22 mouse cellular contexts compared by ENCODE assay signal in the genomic region with DNA sequence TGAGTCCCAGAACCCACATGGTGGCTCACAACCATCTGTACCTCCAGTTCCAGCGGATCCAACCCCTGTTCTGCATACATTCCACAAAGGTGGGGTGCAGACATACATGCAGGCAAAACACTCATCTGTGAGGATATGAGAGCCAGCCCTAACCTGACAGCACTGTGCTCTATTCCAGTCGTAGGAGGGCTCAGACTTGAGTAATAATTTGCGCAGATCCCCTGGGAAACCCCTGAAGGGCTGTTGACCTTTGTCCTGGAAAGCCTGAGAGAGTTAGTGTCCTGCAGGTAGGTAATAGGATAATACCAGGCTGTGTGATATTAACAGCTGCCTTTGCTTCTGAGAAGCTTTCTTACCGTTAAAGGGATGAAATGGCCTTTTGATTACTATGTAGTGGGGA. TPM values are rescaled to one million over a fixed set of nuclear protein-coding genes. Genes with fewer than 3 reads are reported as not detected.
DNase-seq lines count a peak whose midpoint lies in the region; ATAC-seq and TF ChIP-seq lines count a peak whose summit lies in the region.
"Had no signal": no experiment of that assay in that cellular context is flagged by ENCODE, and none has a peak within 500 bp of the region (broad histone marks: within the 10 kb centered on the region; RNA-seq: fewer than 3 reads in every experiment).

No protein-coding gene starts in this region.

- H3K4me3 ChIP-seq in kidney, embryonic 15.5 days (replicated peaks), result no peak overlapping the region
- no peak overlapping the region for H3K4me3 ChIP-seq in liver, embryonic 14.5 days (ENCODE audit: insufficient read depth in 1 of 2, low read depth in 2 of 2, low read length in 2 of 2)
- H3K4me3 ChIP-seq: embryonic facial prominence, embryonic 13.5 days; forebrain, embryonic 12.5 days; heart, adult 2 months; hindbrain, embryonic 10.5 days had no signal

- 70% methylated on average over 4 of the region's 4 CpGs for WGBS in kidney, embryonic 15.5 days
- 63% methylated on average over 4 of the region's 4 CpGs for WGBS in liver, embryonic 14.5 days (ENCODE audit: insufficient replicate concordance)

- no peak overlapping the region for H3K4me2 ChIP-seq in kidney, embryonic 15.5 days
- H3K4me2 ChIP-seq in liver, embryonic 14.5 days (ENCODE audit: low read depth), result no peak overlapping the region
- H3K4me2 ChIP-seq: embryonic facial prominence, embryonic 13.5 days; forebrain, embryonic 12.5 days; heart, embryonic 11.5 days; hindbrain, embryonic 14.5 days had no signal

- TF ChIP-seq EP300 in liver, embryonic 14.5 days (IDR thresholded peaks at IDR 0.05; ENCODE audit: low read depth), result no peak

- peak; percentile 10 for DNase-seq in adrenal gland, postnatal 10 days
- DNase-seq in adrenal gland, postnatal 36 days, result no peak
- DNase-seq in kidney, adult 9 months, result peak; percentile 48
- DNase-seq in liver, embryonic 14.5 days (ENCODE audit: low read depth in 3 of 3, low spot score in 3 of 3), result no peak
- no peak for DNase-seq in liver
- DNase-seq in cerebellum, adult 11-12 months, result no peak
- DNase-seq: adrenal gland, adult 8-10 months; B cell, adult 2 months; cerebellum, adult 18-20 months; cerebellum, adult 9-11 months; cerebellum, postnatal 36 days; gastrocnemius, postnatal 10 days; heart, adult 2 months had no signal

- no peaks in the 10 kb centered on the region for H3K27me3 ChIP-seq in kidney, embryonic 15.5 days
- H3K27me3 ChIP-seq in liver, embryonic 14.5 days (ENCODE audit: control insufficient read depth, insufficient read depth, low read length), result no peaks in the 10 kb centered on the region
- H3K27me3 ChIP-seq: embryonic facial prominence, embryonic 13.5 days; forebrain, embryonic 12.5 days had no signal

- no peak for TF ChIP-seq CTCF in liver, embryonic 14.5 days (IDR thresholded peaks at IDR 0.05; ENCODE audit: low read depth)

- H3K9ac ChIP-seq in kidney, embryonic 15.5 days, result no peak overlapping the region
- H3K9ac ChIP-seq in liver, embryonic 14.5 days (replicated peaks), result no peak overlapping the region
- H3K9ac ChIP-seq: embryonic facial prominence, embryonic 13.5 days; forebrain, embryonic 12.5 days; hindbrain, embryonic 14.5 days had no signal

- no peak overlapping the region for H3K27ac ChIP-seq in kidney, embryonic 15.5 days
- no peak overlapping the region for H3K27ac ChIP-seq in liver, embryonic 14.5 days
- H3K27ac ChIP-seq: embryonic facial prominence, embryonic 13.5 days; forebrain, embryonic 12.5 days; heart, adult 2 months; hindbrain, embryonic 10.5 days; hindbrain, embryonic 14.5 days had no signal

- no peaks in the 10 kb centered on the region for H3K4me1 ChIP-seq in kidney, embryonic 15.5 days
- H3K4me1 ChIP-seq in liver, embryonic 14.5 days (replicated peaks; ENCODE audit: control insufficient read depth in 2 of 2, insufficient read depth in 2 of 2, low read length in 1 of 2), result no peaks in the 10 kb centered on the region
- H3K4me1 ChIP-seq: embryonic facial prominence, embryonic 13.5 days; forebrain, embryonic 12.5 days; hindbrain, embryonic 10.5 days had no signal

- no peaks in the 10 kb centered on the region for H3K9me3 ChIP-seq in kidney, embryonic 15.5 days (replicated peaks)
- no peaks in the 10 kb centered on the region for H3K9me3 ChIP-seq in liver, embryonic 14.5 days (ENCODE audit: control insufficient read depth, low read length)
- H3K9me3 ChIP-seq: embryonic facial prominence, embryonic 13.5 days; forebrain, embryonic 12.5 days; G1E; hindbrain, embryonic 10.5 days had no signal

- H3K36me3 ChIP-seq in kidney, embryonic 15.5 days, result no peaks in the 10 kb centered on the region
- H3K36me3 ChIP-seq in liver, embryonic 14.5 days (replicated peaks; ENCODE audit: control insufficient read depth, insufficient read depth, low read depth), result no peaks in the 10 kb centered on the region
- H3K36me3 ChIP-seq: embryonic facial prominence, embryonic 13.5 days; forebrain, embryonic 12.5 days; G1E; hindbrain, embryonic 10.5 days had no signal

- no peak for ATAC-seq in kidney, embryonic 15.5 days (replicated peaks; ENCODE audit: low FRiP score)
- ATAC-seq in liver, embryonic 14.5 days (ENCODE audit: insufficient read depth), result 0 out of 2 replicates have a peak, but pooled peaks have one; percentile 31
- ATAC-seq: CD4-positive, CD25-positive, alpha-beta regulatory T cell, adult 4 months; forebrain, embryonic 16.5 days had no signal

RNA-seq across cellular contexts. Expression of gene Zmym4, which starts 20.6 kb away (rescaled TPM):
- total RNA-seq in adrenal gland, postnatal 10 days (2021), result 10 to 100 TPM; 33.1 to 47.3 TPM
- 10 to 100 TPM; 42.9 to 46.7 TPM for total RNA-seq in adrenal gland, postnatal 36 days (2021)
- 19.8 and 20.3 TPM in 2 replicates for polyA plus RNA-seq in kidney, embryonic 15.5 days (2015; fragmentation: Nextera tagmentation; extraction: Ambion mirVana)
- polyA plus RNA-seq in liver, embryonic 14.5 days (2012; rRNA removed), result 2.3 and 2.8 TPM in 2 replicates
- polyA plus RNA-seq in liver, embryonic 14.5 days (2014; fragmentation: Nextera tagmentation; extraction: Ambion mirVana), result 2.6 and 3.2 TPM in 2 replicates

RNA-seq across cellular contexts. Expression of gene Sfpq, which starts 32.6 kb away (rescaled TPM):
- 100 to 1,000 TPM; 204 to 244 TPM for total RNA-seq in adrenal gland, postnatal 10 days (2021)
- total RNA-seq in adrenal gland, postnatal 36 days (2021), result 100 to 1,000 TPM; 145 to 225 TPM
- polyA plus RNA-seq in kidney, embryonic 15.5 days (2015; fragmentation: Nextera tagmentation; extraction: Ambion mirVana), result 88.3 and 93.6 TPM in 2 replicates
- polyA plus RNA-seq in liver, embryonic 14.5 days (2012; rRNA removed), result 36.8 and 89.3 TPM in 2 replicates
- 34.6 and 35.5 TPM in 2 replicates for polyA plus RNA-seq in liver, embryonic 14.5 days (2014; fragmentation: Nextera tagmentation; extraction: Ambion mirVana)

Comparison
In these comparisons a context has a peak if more than half of its experiments do, and no peak if none do; other contexts are left out.
1. DNase-seq: peak in adrenal gland, postnatal 10 days (single experiment) and kidney, adult 9 months (single experiment); none in adrenal gland, postnatal 36 days (0 of 2), liver, embryonic 14.5 days (0 of 3), liver (single experiment) and cerebellum, adult 11-12 months (single experiment).